Mouse (Mus musculus): ENCODE data around the gene Ubl4b. TPM values are rescaled to one million over a fixed set of nuclear protein-coding genes. Genes with fewer than 3 reads are reported as not detected.

The Ubl4b gene
- total and polyA plus RNA-seq, 2 experiments from 2014 or later: not detected

DNA sequence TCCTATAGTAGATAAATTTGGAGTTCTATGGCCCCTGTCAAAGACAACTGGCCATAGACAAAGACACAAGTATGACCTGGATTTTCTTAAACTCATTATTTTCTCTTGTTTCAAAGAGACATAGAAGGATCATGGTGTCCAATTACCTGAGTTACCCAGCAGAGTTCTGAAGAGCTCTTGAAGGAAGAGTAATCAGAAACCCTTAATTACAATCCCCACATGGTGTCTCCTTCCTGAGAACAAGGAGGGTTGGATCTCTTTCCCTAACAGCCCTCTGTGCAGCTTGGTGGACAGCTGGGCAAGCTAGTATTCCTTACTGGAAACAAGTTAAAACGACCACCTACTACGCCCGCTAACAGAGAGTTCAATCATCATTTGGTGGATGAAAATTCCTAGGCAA, 43.5 kb downstream of the Ubl4b start:
- H3K27me3 ChIP-seq (ENCODE audit: insufficient read depth, low read length): no peaks in the 10 kb centered on the region
- H3K4me3 ChIP-seq (ENCODE audit: low read depth, low read length): no peak overlapping the region
- no peak for ATAC-seq
- H3K36me3 ChIP-seq (ENCODE audit: insufficient read depth): peaks cover 3% of the 10 kb centered on the region; the same call in 1 of the 2 replicates
- peaks cover 15% of the 10 kb centered on the region; the same call in 1 of the 2 replicates for H3K4me1 ChIP-seq (ENCODE audit: insufficient read depth)
- no peak for DNase-seq
- no peak for TF ChIP-seq CTCF (IDR thresholded peaks at IDR 0.05; ENCODE audit: low read depth)
- no peak overlapping the region for H3K4me2 ChIP-seq (ENCODE audit: low read depth)
- no peak overlapping the region for H3K9ac ChIP-seq
- WGBS: 77% methylated on average over 3 of the region's 3 CpGs
- no peaks in the 10 kb centered on the region for H3K9me3 ChIP-seq (ENCODE audit: low read length)
- H3K27ac ChIP-seq (ENCODE audit: low read depth, low read length): no peak overlapping the region

DNA sequence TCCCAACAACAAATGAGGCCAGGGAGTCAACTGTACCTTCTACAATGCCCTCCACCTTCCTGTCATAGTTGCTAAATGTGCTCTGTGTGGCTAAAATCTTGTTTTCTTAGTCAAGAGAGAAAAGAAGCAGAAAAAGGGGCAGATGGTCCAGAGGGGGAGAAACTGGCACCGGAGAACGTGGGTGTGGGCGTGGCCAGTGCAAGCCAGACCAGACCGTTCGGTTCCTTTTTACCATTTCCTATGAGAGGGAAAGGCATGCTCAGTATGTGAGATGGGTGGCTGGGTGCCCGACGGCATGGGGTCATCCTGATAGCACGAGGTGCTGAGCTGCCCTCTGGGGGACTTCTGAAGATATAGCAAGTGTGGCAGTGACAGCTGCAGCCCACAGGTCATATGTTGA, 46.2 kb downstream of the Ubl4b start:
- Histone ChIP-seq H3K36me3 (ENCODE audit: insufficient read depth) (no peaks in the 10 kb centered on the region), H3K4me2 (ENCODE audit: low read depth) (no peak overlapping the region), H3K4me1 (ENCODE audit: insufficient read depth) (peaks cover 20% of the 10 kb centered on the region), H3K9me3 (ENCODE audit: low read length) (no peaks in the 10 kb centered on the region), H3K4me3 (ENCODE audit: low read depth, low read length) (no peak overlapping the region), H3K27ac (ENCODE audit: low read depth, low read length) (no peak overlapping the region), H3K9ac (no peak overlapping the region), H3K27me3 (ENCODE audit: insufficient read depth, low read length) (no peaks in the 10 kb centered on the region)
- no peak for TF ChIP-seq CTCF (IDR thresholded peaks at IDR 0.05; ENCODE audit: low read depth)
- ATAC-seq (peak; percentile 28; the same call in 1 of the 2 replicates), DNase-seq (peak; percentile 50)
- WGBS: 54% methylated on average over 8 of the region's 8 CpGs

DNA sequence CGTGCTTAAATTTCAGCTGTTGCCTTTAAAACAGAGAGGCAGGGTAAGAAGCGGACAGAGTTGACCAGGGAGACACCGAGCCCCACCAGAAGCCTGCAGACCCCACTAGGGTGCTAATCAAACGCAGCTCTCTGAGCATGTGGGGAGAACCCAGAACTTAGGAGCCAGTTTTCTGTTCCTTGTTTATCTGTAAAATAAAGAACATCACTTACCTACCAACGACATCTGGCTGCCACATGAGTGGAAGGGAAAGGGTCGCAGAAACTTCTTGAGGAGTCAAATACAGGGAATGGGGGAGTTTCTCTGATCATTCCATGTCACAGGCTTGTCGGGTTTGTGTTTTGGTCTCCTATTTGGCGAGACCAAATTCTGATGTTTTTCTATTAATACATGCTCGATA, 46.9 kb downstream of the Ubl4b start:
- Histone ChIP-seq H3K4me3 (ENCODE audit: low read depth, low read length) (no peak overlapping the region), H3K4me2 (ENCODE audit: low read depth) (no peak overlapping the region), H3K27ac (ENCODE audit: low read depth, low read length) (no peak overlapping the region), H3K9me3 (ENCODE audit: low read length) (no peaks in the 10 kb centered on the region), H3K27me3 (ENCODE audit: insufficient read depth, low read length) (no peaks in the 10 kb centered on the region), H3K4me1 (ENCODE audit: insufficient read depth) (peaks cover 20% of the 10 kb centered on the region), H3K9ac (no peak overlapping the region), H3K36me3 (ENCODE audit: insufficient read depth) (no peaks in the 10 kb centered on the region)
- DNase-seq (no peak), ATAC-seq (no peak)
- TF ChIP-seq CTCF (IDR thresholded peaks at IDR 0.05; ENCODE audit: low read depth): no peak
- WGBS: 90% methylated on average over 9 of the region's 9 CpGs

DNA sequence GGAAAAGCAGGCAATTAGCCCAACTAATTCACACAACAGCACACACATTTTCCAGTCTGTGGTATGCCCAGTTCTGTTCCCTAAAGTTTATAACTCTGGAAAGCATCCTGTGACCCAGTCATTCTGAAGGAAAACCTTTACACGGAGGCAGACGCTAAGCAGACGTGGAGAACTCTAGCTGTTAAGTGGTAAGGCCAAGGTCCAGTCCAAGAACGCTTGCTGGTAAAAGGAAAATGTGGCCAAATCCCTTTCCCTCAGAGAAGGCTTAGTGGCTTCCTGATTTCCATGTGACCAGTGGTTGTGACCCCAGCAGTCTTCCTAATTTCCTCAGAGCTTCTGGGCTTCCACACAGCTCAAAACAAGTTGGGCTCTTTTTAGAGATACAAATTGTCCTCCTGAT, 48.3 kb downstream of the Ubl4b start:
- TF ChIP-seq CTCF (IDR thresholded peaks at IDR 0.05; ENCODE audit: low read depth): no peak
- Histone ChIP-seq H3K36me3 (ENCODE audit: insufficient read depth) (no peaks in the 10 kb centered on the region), H3K9ac (no peak overlapping the region), H3K27me3 (ENCODE audit: insufficient read depth, low read length) (no peaks in the 10 kb centered on the region), H3K4me2 (ENCODE audit: low read depth) (0 out of 2 replicates have a peak overlapping the region, but pooled peaks have one; percentile 8), H3K4me3 (ENCODE audit: low read depth, low read length) (no peak overlapping the region), H3K4me1 (ENCODE audit: insufficient read depth) (peaks cover 29% of the 10 kb centered on the region), H3K27ac (ENCODE audit: low read depth, low read length) (peak overlapping the region; percentile 82), H3K9me3 (ENCODE audit: low read length) (no peaks in the 10 kb centered on the region)
- DNase-seq (no peak), ATAC-seq (no peak)
- WGBS: 31% methylated on average over 4 of the region's 4 CpGs

DNA sequence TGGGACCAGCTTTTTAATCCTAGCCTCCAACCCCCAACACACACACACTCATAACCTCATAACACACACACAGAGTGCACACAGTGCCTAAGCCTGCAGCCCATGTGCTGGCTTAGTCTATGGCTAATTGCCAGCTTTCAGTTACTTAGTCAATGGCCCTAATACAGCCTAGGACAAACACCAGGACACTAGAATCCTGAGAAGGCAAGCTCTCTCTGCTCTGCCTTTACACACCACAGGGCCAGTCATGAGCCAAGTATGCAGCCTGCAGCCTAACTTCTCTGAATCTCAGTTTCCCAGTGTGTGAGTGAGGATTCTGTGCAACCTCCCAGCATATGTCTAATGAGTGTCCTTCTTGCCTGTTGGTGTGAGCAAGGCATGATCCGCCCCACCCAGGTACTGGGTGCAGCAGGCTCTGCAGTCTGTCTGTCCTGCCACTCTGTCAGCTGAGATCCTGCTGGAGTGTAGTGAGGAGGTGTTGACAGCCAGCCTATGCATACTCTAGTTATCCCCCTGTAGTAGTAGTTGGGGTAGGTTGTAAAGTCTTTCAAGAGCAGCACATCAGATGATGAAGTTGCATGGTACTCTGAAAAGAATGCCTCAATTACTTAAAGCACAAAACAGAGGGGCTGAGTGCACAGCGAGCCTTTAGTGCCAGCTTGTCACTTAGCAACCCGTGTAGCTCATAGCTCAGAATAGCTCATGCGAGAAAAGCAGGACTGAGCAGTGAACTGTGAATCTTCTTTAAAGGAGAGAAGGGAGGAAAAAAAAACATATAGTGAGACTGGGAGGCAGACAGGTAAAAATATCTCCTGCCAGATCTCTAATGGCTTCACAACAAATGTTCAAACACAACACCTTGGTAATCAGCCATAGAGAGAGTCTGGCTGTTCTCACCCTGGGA, 49.2 kb downstream of the Ubl4b start:
- H3K4me2 ChIP-seq (ENCODE audit: low read depth): peak overlapping the region; percentile 8; the same call in 1 of the 2 replicates
- 0 out of 2 replicates have a peak overlapping the region, but pooled peaks have one; percentile 2 for H3K9ac ChIP-seq
- TF ChIP-seq CTCF (IDR thresholded peaks at IDR 0.05; ENCODE audit: low read depth): no peak
- no peaks in the 10 kb centered on the region for H3K27me3 ChIP-seq (ENCODE audit: insufficient read depth, low read length)
- no peaks in the 10 kb centered on the region for H3K9me3 ChIP-seq (ENCODE audit: low read length)
- no peaks in the 10 kb centered on the region for H3K36me3 ChIP-seq (ENCODE audit: insufficient read depth)
- DNase-seq (peak; percentile 79), ATAC-seq (peak; percentile 87)
- H3K4me3 ChIP-seq (ENCODE audit: low read depth, low read length): no peak overlapping the region
- peak overlapping the region; percentile 82 for H3K27ac ChIP-seq (ENCODE audit: low read depth, low read length)
- peaks cover 32% of the 10 kb centered on the region for H3K4me1 ChIP-seq (ENCODE audit: insufficient read depth)
- 9% methylated on average over 4 of the region's 4 CpGs for WGBS

DNA sequence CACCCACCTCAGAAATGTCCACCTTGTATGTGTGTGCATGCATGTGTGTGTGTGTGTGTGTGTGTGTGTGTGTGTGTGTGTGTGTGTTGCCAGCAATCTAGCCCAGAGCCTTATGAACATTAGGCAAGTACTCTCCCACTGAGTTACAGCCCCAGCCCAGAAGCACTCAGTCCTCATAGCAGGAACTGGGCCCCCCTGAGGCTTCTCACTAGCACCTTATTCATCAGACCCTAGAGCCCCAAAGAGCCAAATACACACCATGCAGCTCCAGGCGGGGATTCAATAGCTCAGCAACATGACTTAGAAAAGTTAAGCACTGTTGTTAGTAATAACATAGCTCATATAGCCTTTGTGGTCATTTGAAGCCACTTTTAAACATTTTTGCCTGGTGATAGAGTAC, 50.3 kb downstream of the Ubl4b start:
- Histone ChIP-seq H3K36me3 (ENCODE audit: insufficient read depth) (peaks cover 11% of the 10 kb centered on the region), H3K4me1 (ENCODE audit: insufficient read depth) (peaks cover 32% of the 10 kb centered on the region), H3K27ac (ENCODE audit: low read depth, low read length) (no peak overlapping the region), H3K9ac (no peak overlapping the region), H3K9me3 (ENCODE audit: low read length) (no peaks in the 10 kb centered on the region), H3K4me2 (ENCODE audit: low read depth) (no peak overlapping the region), H3K4me3 (ENCODE audit: low read depth, low read length) (no peak overlapping the region), H3K27me3 (ENCODE audit: insufficient read depth, low read length) (no peaks in the 10 kb centered on the region)
- 69% methylated on average over 1 of the region's 1 CpGs for WGBS
- no peak for TF ChIP-seq CTCF (IDR thresholded peaks at IDR 0.05; ENCODE audit: low read depth)
- DNase-seq (no peak), ATAC-seq (no peak)

DNA sequence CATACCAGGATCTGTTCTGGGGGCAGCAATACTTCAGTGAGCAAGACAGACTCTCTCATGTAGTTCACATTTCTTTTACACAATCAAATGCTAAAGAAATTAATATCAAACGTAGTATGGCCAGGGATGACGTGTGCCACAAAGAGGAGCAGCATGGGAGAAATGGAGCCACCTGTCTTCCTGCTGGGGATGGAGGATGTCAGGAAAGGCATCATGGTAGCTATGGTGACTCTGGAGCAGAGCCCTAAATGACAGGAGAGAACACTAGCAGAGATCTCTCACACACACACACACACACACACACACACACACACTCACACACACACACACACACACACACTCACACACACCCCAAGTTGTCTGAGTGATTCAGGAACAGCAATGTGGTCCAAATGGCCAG, 51.2 kb downstream of the Ubl4b start:
- Histone ChIP-seq H3K27ac (ENCODE audit: low read depth, low read length) (no peak overlapping the region), H3K4me2 (ENCODE audit: low read depth) (no peak overlapping the region), H3K4me3 (ENCODE audit: low read depth, low read length) (no peak overlapping the region), H3K36me3 (ENCODE audit: insufficient read depth) (peaks cover 18% of the 10 kb centered on the region), H3K4me1 (ENCODE audit: insufficient read depth) (peaks cover 26% of the 10 kb centered on the region), H3K27me3 (ENCODE audit: insufficient read depth, low read length) (no peaks in the 10 kb centered on the region), H3K9me3 (ENCODE audit: low read length) (no peaks in the 10 kb centered on the region), H3K9ac (no peak overlapping the region)
- WGBS: 65% methylated on average over 2 of the region's 2 CpGs
- ATAC-seq (no peak), DNase-seq (no peak)
- no peak for TF ChIP-seq CTCF (IDR thresholded peaks at IDR 0.05; ENCODE audit: low read depth)

Other genes with a start within 250 kb of the Ubl4b start
- gene Rbm15, start 221.4 kb downstream of the Ubl4b start, total RNA-seq (2014; rRNA removed): 17.0 and 22.0 TPM in 2 replicates
- gene Rbm15, start 221.4 kb downstream of the Ubl4b start, polyA plus RNA-seq (2015; fragmentation: Nextera tagmentation; extraction: Ambion mirVana): 4.0 and 5.5 TPM in 2 replicates
- 10.7 and 15.4 TPM in 2 replicates for gene Kcnc4, start 95.5 kb downstream of the Ubl4b start, total RNA-seq (2014; rRNA removed)
- gene Kcnc4, start 95.5 kb downstream of the Ubl4b start, polyA plus RNA-seq (2015; fragmentation: Nextera tagmentation; extraction: Ambion mirVana): 4.2 and 6.6 TPM in 2 replicates
- 61.2 and 68.9 TPM in 2 replicates for gene Slc6a17, start 37.1 kb downstream of the Ubl4b start, total RNA-seq (2014; rRNA removed)
- gene Slc6a17, start 37.1 kb downstream of the Ubl4b start, polyA plus RNA-seq (2015; fragmentation: Nextera tagmentation; extraction: Ambion mirVana): 20.3 and 22.7 TPM in 2 replicates
- 2.2 and 3.3 TPM in 2 replicates for gene Alx3, start 40.0 kb upstream of the Ubl4b start, total RNA-seq (2014; rRNA removed)
- 3.7 and 5.2 TPM in 2 replicates for gene Alx3, start 40.0 kb upstream of the Ubl4b start, polyA plus RNA-seq (2015; fragmentation: Nextera tagmentation; extraction: Ambion mirVana)
- not detected in 2 replicates for gene Gm10961, start 76.2 kb upstream of the Ubl4b start, total RNA-seq (2014; rRNA removed)
- gene Gm10961, start 76.2 kb upstream of the Ubl4b start, polyA plus RNA-seq (2015; fragmentation: Nextera tagmentation; extraction: Ambion mirVana): not detected in 2 replicates
- 115 and 135 TPM in 2 replicates for gene Strip1, start 76.6 kb upstream of the Ubl4b start, total RNA-seq (2014; rRNA removed)
- gene Strip1, start 76.6 kb upstream of the Ubl4b start, polyA plus RNA-seq (2015; fragmentation: Nextera tagmentation; extraction: Ambion mirVana): 92.6 and 108 TPM in 2 replicates
- 54.2 and 54.6 TPM in 2 replicates for gene Ahcyl1, start 141.5 kb upstream of the Ubl4b start, total RNA-seq (2014; rRNA removed)
- 79.2 and 100 TPM in 2 replicates for gene Ahcyl1, start 141.5 kb upstream of the Ubl4b start, polyA plus RNA-seq (2015; fragmentation: Nextera tagmentation; extraction: Ambion mirVana)
- 6.3 and 11.7 TPM in 2 replicates for gene Csf1, start 205.4 kb upstream of the Ubl4b start, total RNA-seq (2014; rRNA removed)
- gene Csf1, start 205.4 kb upstream of the Ubl4b start, polyA plus RNA-seq (2015; fragmentation: Nextera tagmentation; extraction: Ambion mirVana): 7.2 and 8.6 TPM in 2 replicates

Measured in forebrain, postnatal 0 days (tissue).